Mouse (Mus musculus): Measurements from ENCODE around the gene Pick1. TPM values are rescaled to one million over a fixed set of nuclear protein-coding genes. Genes with fewer than 3 reads are reported as not detected.

Pick1 gene
- 24.2 TPM for total RNA-seq (2023)

DNA sequence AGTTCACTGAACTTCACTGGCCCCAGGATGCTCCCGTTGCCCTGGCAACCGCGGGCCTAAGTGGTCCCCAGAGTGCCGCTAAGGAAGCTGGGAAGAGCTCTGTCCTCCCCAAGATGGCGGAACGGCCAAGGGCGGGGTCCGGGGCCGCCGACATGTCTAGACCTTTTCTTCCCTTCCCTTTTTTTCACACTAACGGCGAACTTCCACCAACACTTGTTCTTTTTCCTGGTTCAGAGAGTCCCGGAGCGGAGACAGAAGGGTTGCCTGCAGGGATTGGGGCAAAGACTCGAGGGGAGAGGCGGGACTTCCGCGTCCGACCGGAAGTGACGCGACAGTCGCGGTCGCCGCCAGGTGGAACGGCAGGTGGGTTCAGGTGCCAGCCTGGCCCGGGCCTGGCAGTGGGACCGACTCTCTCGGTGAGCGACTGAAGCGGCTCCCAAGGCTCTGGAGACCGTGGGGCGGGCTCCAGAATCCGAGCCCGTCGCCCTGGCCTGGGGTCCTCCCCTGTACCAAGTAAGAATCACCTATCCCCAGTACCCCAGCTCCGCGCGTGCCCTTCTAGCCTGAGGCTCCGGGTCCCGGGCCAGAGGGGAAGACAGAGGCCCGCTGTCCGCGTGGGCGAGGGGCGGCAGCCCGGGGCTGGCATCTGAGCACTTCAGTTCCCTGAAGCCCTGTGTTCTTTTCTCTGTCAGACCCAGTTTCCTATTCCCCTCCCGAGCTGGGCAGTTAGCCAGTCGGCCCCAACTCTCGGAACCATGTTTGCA, at the start of gene Pick1, which contains the start of gene Gm49486:
Pick1 (plus strand) TSS at position 116 of the 764 bp plus-strand sequence.
Gm49486 (plus strand) TSS at position 334 of the 764 bp plus-strand sequence.

DNA sequence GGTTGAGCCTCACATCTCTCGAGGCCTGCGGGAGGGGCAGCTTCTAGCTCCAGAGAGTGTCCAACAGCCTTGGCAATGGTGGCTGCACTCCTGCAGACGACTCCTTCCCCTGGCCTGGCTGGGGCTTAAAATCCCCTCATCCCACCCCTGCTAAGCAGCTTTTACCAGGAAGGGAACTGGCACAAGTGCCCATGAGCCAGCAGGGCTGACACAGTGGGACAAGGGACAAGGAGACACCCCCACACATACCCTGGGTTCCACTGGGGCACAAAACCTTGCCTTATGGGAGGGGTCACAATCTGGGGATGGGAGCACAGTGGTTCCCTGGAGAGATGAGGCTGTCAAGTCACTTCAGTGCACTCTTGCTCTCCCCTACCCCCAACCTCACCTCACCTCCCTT, 25.7 kb downstream of the Pick1 start, which contains the start of gene Slc16a8:
Slc16a8 (minus strand) TSS at position 101 of the 400 bp plus-strand sequence.

DNA sequence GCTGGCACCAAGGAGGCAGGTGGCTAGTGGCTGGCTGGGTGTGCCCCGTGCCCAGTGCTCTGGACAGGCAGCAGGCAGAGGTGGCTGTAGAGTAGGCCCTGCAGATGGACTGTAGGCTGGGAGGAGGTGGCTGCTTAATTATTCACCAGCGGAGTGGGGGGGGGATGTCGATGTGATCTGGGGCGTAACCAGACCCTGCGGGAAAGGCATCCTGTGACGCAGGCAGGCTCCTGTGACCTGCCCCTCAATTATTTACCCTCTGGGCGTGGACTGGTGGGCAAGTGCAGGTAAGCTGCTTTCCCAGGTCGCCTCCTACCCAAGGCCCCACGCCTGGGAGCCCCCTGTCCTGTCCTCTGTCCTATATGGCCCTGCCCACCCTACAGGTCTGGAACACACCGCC, 56.4 kb downstream of the Pick1 start, which contains the start of gene Baiap2l2:
Baiap2l2 (minus strand) TSS at position 139 of the 400 bp plus-strand sequence.

Other genes with a start within 250 kb of the Pick1 start
- gene H1f0, start 200.7 kb upstream of the Pick1 start, total RNA-seq (2023) = 6.0 TPM
- gene Galr3, start 187.3 kb upstream of the Pick1 start, total RNA-seq (2023) = not detected
- gene Ankrd54, start 166.3 kb upstream of the Pick1 start, total RNA-seq (2023) = 33.9 TPM
- 115 TPM for gene Eif3l, start 154.0 kb upstream of the Pick1 start, total RNA-seq (2023)
- gene Micall1, start 120.3 kb upstream of the Pick1 start, total RNA-seq (2023) = 41.8 TPM
- gene Polr2f, start 88.2 kb upstream of the Pick1 start, total RNA-seq (2023) = 40.5 TPM
- gene 1700088E04Rik, start 87.9 kb upstream of the Pick1 start, total RNA-seq (2023) = not detected
- not detected for gene Sox10, start 63.9 kb upstream of the Pick1 start, total RNA-seq (2023)
- 0.24 TPM for gene Gm49486, start 218 bp downstream of the Pick1 start, total RNA-seq (2023)
- not detected for gene Slc16a8, start 25.6 kb downstream of the Pick1 start, total RNA-seq (2023)
- 0.24 TPM for gene Baiap2l2, start 56.4 kb downstream of the Pick1 start, total RNA-seq (2023)
- gene Pla2g6, start 99.2 kb downstream of the Pick1 start, total RNA-seq (2023) = 12.1 TPM
- 135 TPM for gene Maff, start 117.4 kb downstream of the Pick1 start, total RNA-seq (2023)
- gene Tmem184b, start 174.4 kb downstream of the Pick1 start, total RNA-seq (2023) = 33.5 TPM
- gene Csnk1e, start 226.4 kb downstream of the Pick1 start, total RNA-seq (2023) = 51.3 TPM

Measured in CD8-positive naive resting alpha-beta T cell, adult 57 days (primary cell).